Mouse (Mus musculus) spleen, adult 2 months (tissue): ENCODE data around the gene Spsb1.

Experiments used
- CTCF ChIP-seq: fragments of 200-500 bp; IDR thresholded peaks from 2 replicates; pipeline ENCODE4 v1.5.1; 2011; ENCODE audit warnings: mild to moderate bottlenecking, inconsistent platforms; ENCODE audit not compliant: insufficient read depth, insufficient read length, insufficient replicate concordance; ENCODE audit errors: extremely low read depth
- POLR2A ChIP-seq: fragments of 200-500 bp; IDR thresholded peaks from 2 replicates; pipeline ENCODE4 v1.6.1; 2011; ENCODE audit warnings: low read depth, low read length, inconsistent platforms

- TF ChIP-seq CTCF (no peak), POLR2A (no peak)
These were observed 37.2 kb upstream of the Spsb1 start for GRCm38 (mm10) chr4:149991755-149992669.
